In the genomic region with DNA sequence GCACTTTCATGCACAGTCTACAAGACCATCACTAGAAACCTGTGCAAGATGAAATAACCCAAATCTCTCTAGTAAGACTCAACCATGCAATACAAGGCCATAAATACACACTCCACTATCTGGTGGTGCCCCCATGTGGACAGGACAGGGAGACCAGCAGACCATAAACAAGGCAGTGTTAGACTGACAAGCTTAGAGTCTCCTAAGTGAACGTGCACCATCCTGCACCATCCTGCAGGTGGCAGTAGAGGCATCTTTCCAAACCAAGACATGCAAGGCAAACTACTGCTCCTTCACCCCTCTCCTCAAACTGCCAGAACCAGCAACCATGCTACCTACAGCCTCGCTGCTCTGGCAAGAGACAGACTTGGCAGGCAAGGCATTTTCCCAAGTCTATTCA, we compare ENCODE assay signal across 7 mouse cellular contexts. TPM values are rescaled to one million over a fixed set of nuclear protein-coding genes. Genes with fewer than 3 reads are reported as not detected.
DNase-seq lines count a peak whose midpoint lies in the region; ATAC-seq lines count a peak whose summit lies in the region.

No protein-coding gene starts in this region.

- H3K4me1 ChIP-seq in midbrain, embryonic 15.5 days: no peaks in the 10 kb centered on the region

- WGBS in midbrain, embryonic 15.5 days: 14% methylated on average over 2 of the region's 2 CpGs

- no peak overlapping the region for H3K9ac ChIP-seq in midbrain, embryonic 15.5 days

- no peak overlapping the region for H3K4me3 ChIP-seq in midbrain, embryonic 15.5 days

- peak; percentile 71; the same call in 1 of the 2 replicates for ATAC-seq in midbrain, embryonic 15.5 days (replicated peaks)

- H3K9me3 ChIP-seq in midbrain, embryonic 15.5 days: no peaks in the 10 kb centered on the region

- DNase-seq in adrenal gland, adult 2 months: peak; percentile 78
- peak; percentile 83 for DNase-seq in embryo, embryonic 11 days
- DNase-seq in gastrocnemius, postnatal 36 days: peak; percentile 67 to 75
- DNase-seq in kidney, adult 11 months: peak; percentile 85
- DNase-seq in left cerebral cortex, postnatal 4 days: peak; percentile 87
- DNase-seq in spleen, adult 18-20 months: peak; percentile 62 to 77

- H3K4me2 ChIP-seq in midbrain, embryonic 15.5 days: no peak overlapping the region

- H3K27ac ChIP-seq in midbrain, embryonic 15.5 days: no peak overlapping the region

- H3K27me3 ChIP-seq in midbrain, embryonic 15.5 days (replicated peaks): no peaks in the 10 kb centered on the region

- intact Hi-C loops in gastrocnemius, postnatal 36 days (cut with DNase I): loop anchor here (2.0 kb wide), 1 partner anchor 26 kb away; no protein-coding TSS in a partner anchor
- intact Hi-C loops in left cerebral cortex, postnatal 4 days (cut with DNase I): no loop called here

- H3K36me3 ChIP-seq in midbrain, embryonic 15.5 days (replicated peaks): peaks cover 51% of the 10 kb centered on the region; the same call in 1 of the 2 replicates

RNA-seq across cellular contexts. Expression of gene Nup133, which starts 24.3 kb away (rescaled TPM):
- total RNA-seq in adrenal gland, adult 2 months (2021): 10 to 100 TPM; 15.5 to 21.0 TPM
- polyA plus RNA-seq in adrenal gland, adult 2 months (2012; rRNA removed): 6.2 and 9.5 TPM in 2 replicates
- 10 to 100 TPM in 1 of 2 experiments, 1 to 10 TPM in 1; 6.6 to 11.0 TPM for total RNA-seq in gastrocnemius, postnatal 36 days (2021)
- total RNA-seq in left cerebral cortex, postnatal 4 days (2021): 10 to 100 TPM; 27.6 to 28.9 TPM
- polyA plus RNA-seq in midbrain, embryonic 15.5 days (2015; fragmentation: Nextera tagmentation; extraction: Ambion mirVana): 22.8 and 22.9 TPM in 2 replicates

RNA-seq across cellular contexts. Expression of gene Acta1, which starts 30.2 kb away (rescaled TPM):
- under 1 TPM; 0.20 to 0.38 TPM for total RNA-seq in adrenal gland, adult 2 months (2021)
- 1.2 and 4.7 TPM in 2 replicates for polyA plus RNA-seq in adrenal gland, adult 2 months (2012; rRNA removed)
- total RNA-seq in gastrocnemius, postnatal 36 days (2021): over 10,000 TPM; 54,633 to 61,739 TPM
- 1 to 10 TPM; 5.5 to 7.1 TPM for total RNA-seq in left cerebral cortex, postnatal 4 days (2021)
- 6.6 TPM in 2 replicates for polyA plus RNA-seq in midbrain, embryonic 15.5 days (2015; fragmentation: Nextera tagmentation; extraction: Ambion mirVana)

RNA-seq across cellular contexts. Expression of gene Abcb10, which starts 58.2 kb away (rescaled TPM):
- total RNA-seq in adrenal gland, adult 2 months (2021): 10 to 100 TPM in 1 of 2 experiments, 1 to 10 TPM in 1; 9.3 to 15.7 TPM
- 14.7 and 16.7 TPM in 2 replicates for polyA plus RNA-seq in adrenal gland, adult 2 months (2012; rRNA removed)
- total RNA-seq in gastrocnemius, postnatal 36 days (2021): 10 to 100 TPM; 15.6 to 15.9 TPM
- total RNA-seq in left cerebral cortex, postnatal 4 days (2021): 10 to 100 TPM; 22.7 to 23.0 TPM
- polyA plus RNA-seq in midbrain, embryonic 15.5 days (2015; fragmentation: Nextera tagmentation; extraction: Ambion mirVana): 15.6 and 16.8 TPM in 2 replicates

Comparison
In these comparisons a context has a peak if more than half of its experiments do, and no peak if none do; other contexts are left out.
1. RNA of gene Acta1, which starts 30.2 kb away (total RNA-seq): 54,633 to 61,739 TPM in gastrocnemius, postnatal 36 days; 5.5 to 7.1 TPM in left cerebral cortex, postnatal 4 days and 0.20 to 0.38 TPM in adrenal gland, adult 2 months; every median in the first group is over 1,000 times any median in the second.
2. Peak in every context shown above with its lines, with median percentiles within 50 percentile points of each other: DNase-seq.